Mouse (Mus musculus) embryonic fibroblast, embryonic 13.5 days (primary cell): ENCODE data around the gene A130010J15Rik. TPM values are rescaled to one million over a fixed set of nuclear protein-coding genes. Genes with fewer than 3 reads are reported as not detected.

Experiments
- H3K27ac ChIP-seq: 2 replicates; pipeline ENCODE4 v1.5.1; 2012; ENCODE audit warnings: low read length, control low read depth, inconsistent platforms; ENCODE audit not compliant: insufficient read depth
- H3K4me1 ChIP-seq: 2 replicates; pipeline ENCODE4 v1.6.1; 2011; ENCODE audit warnings: low read length; ENCODE audit not compliant: control insufficient read depth, insufficient read depth
- H3K4me3 ChIP-seq: 2 replicates; pipeline ENCODE4 v1.5.1; 2011; ENCODE audit warnings: mild to moderate bottlenecking, control low read depth, low read length; ENCODE audit not compliant: insufficient read depth
- CTCF ChIP-seq: IDR thresholded peaks from 2 replicates; pipeline ENCODE4 v1.5.1; 2011; ENCODE audit warnings: mild to moderate bottlenecking, control low read depth, low read length, moderate library complexity, borderline replicate concordance; ENCODE audit not compliant: insufficient read depth
- POLR2A ChIP-seq: IDR thresholded peaks from 2 replicates; pipeline ENCODE4 v1.6.1; 2011; ENCODE audit warnings: low read depth, mild to moderate bottlenecking, control low read depth, low read length, moderate library complexity
- polyA plus RNA-seq: library from polyadenylated mRNA; stranded (reverse); fragments of >200 nt; gene quantifications from 2 replicates; pipeline ENCODE4 v1.2.4, GENCODE M21; 2011; ENCODE audit warnings: low read depth; ENCODE audit not compliant: missing spikeins, insufficient read length

Gene A130010J15Rik
- polyA plus RNA-seq, 1 experiment = 10.7 TPM

DNA sequence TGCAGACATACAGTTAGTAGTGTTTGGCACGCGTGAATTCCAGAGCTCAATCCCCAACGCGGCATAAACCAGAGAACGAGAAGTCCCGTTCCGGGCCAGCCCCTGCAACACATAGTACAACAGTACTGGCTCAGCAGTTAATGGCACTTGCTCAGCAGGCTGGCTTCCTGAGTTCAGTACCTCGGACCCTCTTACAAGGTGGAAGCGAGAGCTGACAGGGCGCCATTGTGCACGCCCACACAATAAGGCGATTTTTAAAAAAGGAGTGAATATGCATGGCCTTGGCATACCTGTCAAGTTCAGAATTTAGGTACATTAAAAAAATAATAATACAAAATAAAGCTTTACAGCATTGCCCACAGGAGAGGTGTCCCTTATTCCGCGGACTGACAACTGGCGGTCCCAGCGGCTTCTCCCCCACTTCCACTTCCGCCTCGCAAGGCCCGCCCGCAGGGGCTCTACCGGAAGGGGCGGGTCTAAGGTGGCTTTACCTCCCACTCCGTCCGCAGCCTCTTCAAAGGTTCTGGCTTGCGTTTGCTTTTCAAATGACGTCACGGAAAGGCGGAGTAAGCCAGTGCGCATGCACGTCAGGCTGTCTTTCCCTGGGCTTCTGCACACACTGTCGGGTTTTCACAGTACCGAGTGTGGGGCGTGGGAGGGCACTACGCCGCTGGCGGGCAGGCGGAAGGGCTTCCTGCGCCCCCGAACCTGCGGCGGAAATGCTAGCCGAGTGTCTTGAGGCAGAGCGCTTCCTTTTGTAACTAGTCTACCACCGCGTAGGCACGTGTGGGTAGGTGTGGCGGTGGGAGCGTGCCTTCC is 5.4 kb downstream of the A130010J15Rik start:
- Histone ChIP-seq H3K27ac (no peak overlapping the region), H3K4me1 (no peaks in the 10 kb centered on the region; the same call in 1 of the 2 replicates), H3K4me3 (peak overlapping the region; percentile 93)
- TF ChIP-seq POLR2A (peak; percentile 98), CTCF (no peak)

DNA sequence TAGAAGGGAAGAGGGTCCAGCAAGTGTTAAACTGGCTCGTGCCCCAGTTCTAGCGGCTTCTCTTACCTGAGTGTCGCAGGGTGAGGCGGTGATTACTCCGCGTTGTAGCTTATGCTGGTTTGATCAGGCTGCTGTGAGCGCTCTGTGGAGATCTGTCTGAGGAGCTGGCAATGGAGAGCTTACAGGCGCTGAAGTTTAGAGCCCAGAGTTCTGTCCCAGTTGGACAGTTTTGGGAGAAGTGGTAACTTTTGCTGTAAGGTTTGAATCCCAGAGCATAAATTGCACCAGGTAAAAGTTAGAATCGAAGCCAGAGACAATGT is 5.9 kb downstream of the A130010J15Rik start:
- Histone ChIP-seq H3K4me3 (peak overlapping the region; percentile 93), H3K27ac (no peak overlapping the region), H3K4me1 (no peaks in the 10 kb centered on the region; the same call in 1 of the 2 replicates)
- TF ChIP-seq CTCF (no peak), POLR2A (no peak)

DNA sequence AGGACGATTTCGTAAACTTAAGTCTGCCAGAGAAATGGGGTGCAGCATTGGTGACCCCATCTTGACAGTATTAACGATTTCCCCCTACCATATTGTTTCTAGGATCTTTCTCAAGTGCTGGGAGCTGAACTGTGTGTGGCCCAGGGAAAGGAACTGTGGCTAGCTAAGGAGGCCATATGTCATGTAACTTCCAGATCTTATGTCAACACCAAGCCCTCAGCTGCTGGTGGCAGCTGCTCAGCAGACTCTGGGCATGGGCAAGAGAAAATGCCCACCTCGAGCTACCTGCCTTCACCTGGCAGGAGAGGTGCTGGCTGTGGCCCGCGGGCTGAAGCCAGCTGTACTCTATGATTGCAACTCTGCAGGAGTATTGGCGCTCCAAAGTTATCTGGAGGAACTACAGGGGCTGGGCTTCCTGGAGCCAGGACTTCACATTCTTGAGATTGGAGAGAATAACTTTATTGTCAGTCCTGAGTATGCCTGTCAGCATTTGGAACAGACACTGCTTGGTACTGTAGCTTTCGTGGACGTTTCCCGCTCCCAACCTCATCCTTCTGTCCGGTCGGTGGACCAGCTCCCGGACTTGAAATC is 6.4 kb downstream of the A130010J15Rik start:
- Histone ChIP-seq H3K4me1 (no peaks in the 10 kb centered on the region; the same call in 1 of the 2 replicates), H3K27ac (no peak overlapping the region), H3K4me3 (peak overlapping the region; percentile 93)
- 0 out of 2 replicates have a peak, but pooled peaks have one; percentile 3 for TF ChIP-seq POLR2A
- TF ChIP-seq CTCF = no peak

DNA sequence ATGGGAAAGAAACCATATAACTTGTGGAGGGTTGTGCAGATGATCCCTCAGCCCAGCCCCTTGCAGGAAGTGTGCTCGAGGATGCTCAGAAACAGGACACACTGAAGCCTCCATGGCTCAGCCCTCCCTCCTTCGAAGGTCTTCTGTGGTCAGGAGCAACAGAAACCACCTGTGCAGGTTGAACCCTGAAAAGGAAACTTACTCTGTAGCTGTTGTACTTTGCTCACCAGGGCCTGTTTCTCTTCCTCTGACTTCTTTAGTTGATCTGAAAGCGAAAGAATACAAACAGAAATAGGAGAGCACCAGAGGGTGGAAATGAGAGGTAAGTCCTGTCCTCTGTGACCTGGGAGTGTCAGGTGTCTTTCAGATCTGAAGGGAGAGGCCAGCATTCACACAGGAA is 13.3 kb downstream of the A130010J15Rik start:
- no peak overlapping the region for H3K4me3 ChIP-seq
- no peak for TF ChIP-seq POLR2A
- no peak for TF ChIP-seq CTCF
- H3K27ac ChIP-seq = no peak overlapping the region
- no peaks in the 10 kb centered on the region for H3K4me1 ChIP-seq

DNA sequence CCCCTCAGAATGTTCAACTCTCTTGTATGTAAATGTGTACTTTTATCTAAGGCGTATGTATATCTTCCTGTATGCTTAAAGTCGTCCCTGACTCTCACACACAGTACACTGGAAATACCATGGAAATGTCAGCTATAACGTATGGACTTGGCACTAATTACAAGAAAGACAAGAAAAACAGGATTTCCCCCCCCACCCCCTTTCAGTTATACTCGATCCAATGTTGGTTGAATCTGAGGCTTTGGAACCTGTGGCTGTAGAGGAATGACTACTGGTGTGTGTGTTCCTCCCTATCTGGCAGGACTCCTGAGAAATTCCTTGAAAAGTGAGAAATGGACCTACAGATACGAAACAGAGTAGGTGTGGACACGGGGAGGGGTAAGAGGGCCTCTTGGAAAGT is 20.4 kb downstream of the A130010J15Rik start:
- no peak overlapping the region; the same call in 1 of the 2 replicates for H3K27ac ChIP-seq
- no peak overlapping the region for H3K4me3 ChIP-seq
- H3K4me1 ChIP-seq = peaks cover 7% of the 10 kb centered on the region
- TF ChIP-seq CTCF (no peak), POLR2A (no peak)

DNA sequence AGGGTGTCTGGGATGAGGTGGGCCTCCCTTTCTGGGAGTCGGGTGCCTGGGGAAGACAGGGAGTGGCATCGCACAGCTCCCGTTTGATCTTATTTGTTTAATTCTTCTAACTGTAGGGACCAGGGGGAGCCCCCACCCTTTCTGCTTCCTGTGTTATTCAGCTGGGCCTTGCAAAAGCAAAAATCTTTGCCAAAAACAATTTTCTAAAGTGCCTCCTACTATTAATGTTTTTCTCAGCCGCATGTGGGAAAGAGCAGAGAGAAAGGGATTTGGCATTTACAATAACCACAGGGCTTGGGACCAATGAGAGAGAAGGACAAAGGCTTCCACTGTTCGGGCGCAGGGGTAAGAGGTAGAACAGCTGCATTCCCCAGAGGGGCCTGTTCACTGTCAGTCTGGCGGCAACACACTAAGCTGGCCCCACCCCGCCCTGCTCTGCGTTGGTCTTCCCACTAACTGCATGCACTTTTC is 21.3 kb downstream of the A130010J15Rik start:
- peak overlapping the region; percentile 68 for H3K27ac ChIP-seq
- peaks cover 7% of the 10 kb centered on the region for H3K4me1 ChIP-seq
- no peak overlapping the region for H3K4me3 ChIP-seq
- TF ChIP-seq CTCF (no peak), POLR2A (no peak)

DNA sequence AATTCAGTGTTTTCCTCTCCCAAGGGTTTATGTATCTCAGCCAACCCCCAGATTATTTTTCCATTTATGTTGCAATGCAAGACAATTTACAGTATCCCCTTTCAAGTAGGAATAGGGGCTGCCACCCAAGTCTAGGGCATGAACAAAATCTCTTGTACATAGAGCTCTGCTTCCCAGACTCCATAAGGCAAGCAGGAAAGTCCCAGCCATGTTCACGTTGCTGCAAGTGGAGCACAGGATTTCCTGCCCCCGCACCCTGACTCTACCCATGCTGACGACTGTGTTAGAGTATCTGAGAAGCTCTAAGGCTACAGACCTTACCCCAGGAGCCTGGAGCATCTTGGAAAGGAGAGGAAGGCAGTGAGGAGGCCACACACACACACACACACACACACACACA is 21.9 kb downstream of the A130010J15Rik start:
- H3K4me3 ChIP-seq = no peak overlapping the region
- TF ChIP-seq POLR2A (no peak), CTCF (no peak)
- peak overlapping the region; percentile 68 for H3K27ac ChIP-seq
- peaks cover 7% of the 10 kb centered on the region for H3K4me1 ChIP-seq

DNA sequence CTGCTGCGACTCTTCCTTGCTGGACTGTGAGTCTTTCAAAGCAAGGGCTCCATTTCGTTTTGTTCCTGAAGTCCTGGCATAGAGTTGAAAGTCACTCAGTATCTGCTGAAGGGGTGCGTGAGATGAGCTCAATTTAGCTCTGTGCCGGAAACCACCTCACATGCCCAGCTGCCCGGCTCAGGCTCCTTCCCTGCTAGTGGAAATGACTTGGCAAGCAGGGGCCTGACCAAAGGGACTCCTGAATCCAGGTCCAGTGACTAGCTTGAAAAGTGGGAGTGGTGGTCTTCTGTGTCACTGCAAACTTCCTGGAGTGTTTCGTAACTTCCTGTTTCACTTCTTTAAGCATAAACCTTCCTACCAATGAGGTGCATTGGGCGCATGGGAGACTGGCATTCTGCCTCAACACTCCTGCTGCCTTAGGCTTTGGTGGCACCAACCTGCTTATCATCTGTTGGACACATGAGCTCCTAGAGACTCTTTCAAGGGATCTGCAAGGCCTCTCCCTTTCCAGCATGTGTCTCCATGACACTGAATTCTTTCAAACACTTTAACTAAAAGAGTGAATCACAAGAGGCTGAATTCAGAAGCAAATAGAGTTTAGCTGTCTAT is 23.9 kb downstream of the A130010J15Rik start:
- TF ChIP-seq POLR2A = no peak
- no peak for TF ChIP-seq CTCF
- H3K27ac ChIP-seq = no peak overlapping the region
- peaks cover 7% of the 10 kb centered on the region for H3K4me1 ChIP-seq
- no peak overlapping the region for H3K4me3 ChIP-seq

DNA sequence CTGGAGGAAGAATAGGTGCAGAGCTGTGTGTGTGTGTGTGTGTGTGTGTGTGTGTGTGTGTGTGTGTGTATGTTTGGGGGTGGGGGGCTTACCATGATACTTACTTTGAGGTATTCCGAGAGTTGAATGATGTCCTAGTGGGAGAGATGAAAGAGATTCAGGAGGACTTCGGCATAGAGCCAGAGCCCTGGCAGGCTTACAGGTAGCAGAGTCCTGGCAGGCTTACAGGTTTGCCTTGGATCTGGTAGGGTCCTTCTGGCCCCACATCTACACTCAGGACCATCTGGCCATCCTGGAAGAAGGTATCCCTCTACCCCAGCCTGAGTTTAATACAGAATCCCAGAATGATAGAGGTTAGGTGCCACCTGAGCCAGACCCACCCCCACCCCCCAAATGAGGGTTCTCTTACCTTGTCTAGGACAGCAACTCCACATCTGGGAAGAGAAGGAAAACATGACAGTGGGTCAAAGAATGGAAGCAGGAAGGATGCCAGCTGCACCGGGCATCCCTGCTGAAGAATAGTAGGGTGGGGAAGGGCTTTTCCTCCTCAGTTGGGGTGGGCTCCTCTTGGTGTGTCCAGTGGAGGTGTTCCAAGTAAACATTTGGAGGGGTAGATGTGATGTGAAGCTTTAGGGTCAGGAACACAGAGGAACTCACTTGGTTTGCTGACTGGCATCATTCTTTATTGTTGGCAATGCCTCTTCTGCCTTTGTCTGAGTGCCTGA is 26.7 kb downstream of the A130010J15Rik start:
- H3K4me1 ChIP-seq = peaks cover 7% of the 10 kb centered on the region
- no peak overlapping the region for H3K4me3 ChIP-seq
- TF ChIP-seq POLR2A (no peak), CTCF (no peak)
- no peak overlapping the region for H3K27ac ChIP-seq
